Mouse (Mus musculus): Measurements from ENCODE around the gene Shq1. TPM values are rescaled to one million over a fixed set of nuclear protein-coding genes. Genes with fewer than 3 reads are reported as not detected.

Gene Shq1
- polyA plus RNA-seq, 1 experiment from 2014 or later: 15.1 TPM

- Histone ChIP-seq H3K9ac (no peak overlapping the region), H3K36me3 (no peaks in the 10 kb centered on the region), H3K4me1 (peaks cover 7% of the 10 kb centered on the region; the same call in 1 of the 2 replicates), H3K4me3 (replicated peaks) (no peak overlapping the region), H3K4me2 (replicated peaks) (no peak overlapping the region), H3K27ac (replicated peaks) (no peak overlapping the region), H3K27me3 (no peaks in the 10 kb centered on the region), H3K9me3 (replicated peaks) (no peaks in the 10 kb centered on the region)
- WGBS: 15% methylated on average over 2 of the region's 2 CpGs
- ATAC-seq (ENCODE audit: insufficient number of reproducible peaks, low FRiP score, low TSS enrichment, low read depth): no peak
Measured at GRCm38 (mm10) chr6:100622861-100623507, 48.0 kb downstream of the Shq1 start.

GRCm38 (mm10) chr6:100620411-100620810, 50.5 kb downstream of the Shq1 start:
- Histone ChIP-seq H3K27ac (replicated peaks) (no peak overlapping the region), H3K9ac (no peak overlapping the region), H3K27me3 (no peaks in the 10 kb centered on the region), H3K4me2 (replicated peaks) (no peak overlapping the region), H3K36me3 (no peaks in the 10 kb centered on the region), H3K9me3 (replicated peaks) (no peaks in the 10 kb centered on the region), H3K4me1 (peaks cover 7% of the 10 kb centered on the region; the same call in 1 of the 2 replicates), H3K4me3 (replicated peaks) (no peak overlapping the region)
- 76% methylated on average over 3 of the region's 3 CpGs for WGBS
- ATAC-seq (ENCODE audit: insufficient number of reproducible peaks, low FRiP score, low TSS enrichment, low read depth): no peak

GRCm38 (mm10) chr6:100619309-100619708, 51.6 kb downstream of the Shq1 start:
- Histone ChIP-seq H3K4me2 (replicated peaks) (no peak overlapping the region), H3K9me3 (replicated peaks) (no peaks in the 10 kb centered on the region), H3K4me3 (replicated peaks) (no peak overlapping the region), H3K36me3 (no peaks in the 10 kb centered on the region), H3K9ac (no peak overlapping the region), H3K27me3 (no peaks in the 10 kb centered on the region), H3K27ac (replicated peaks) (no peak overlapping the region), H3K4me1 (peaks cover 7% of the 10 kb centered on the region; the same call in 1 of the 2 replicates)
- no peak for ATAC-seq (ENCODE audit: insufficient number of reproducible peaks, low FRiP score, low TSS enrichment, low read depth)
- WGBS: 93% methylated on average over 7 of the region's 7 CpGs

GRCm38 (mm10) chr6:100616133-100616532, 54.8 kb downstream of the Shq1 start:
- no peaks in the 10 kb centered on the region for H3K4me1 ChIP-seq
- H3K9me3 ChIP-seq (replicated peaks): no peaks in the 10 kb centered on the region
- 76% methylated on average over 4 of the region's 4 CpGs for WGBS
- no peak overlapping the region for H3K27ac ChIP-seq (replicated peaks)
- ATAC-seq (ENCODE audit: insufficient number of reproducible peaks, low FRiP score, low TSS enrichment, low read depth): no peak
- H3K27me3 ChIP-seq: no peaks in the 10 kb centered on the region
- no peak overlapping the region for H3K9ac ChIP-seq
- no peak overlapping the region for H3K4me2 ChIP-seq (replicated peaks)
- no peaks in the 10 kb centered on the region for H3K36me3 ChIP-seq
- H3K4me3 ChIP-seq (replicated peaks): no peak overlapping the region

- peaks cover 10% of the 10 kb centered on the region; the same call in 1 of the 2 replicates for H3K4me1 ChIP-seq
- WGBS: 59% methylated on average over 6 of the region's 6 CpGs
- H3K36me3 ChIP-seq: no peaks in the 10 kb centered on the region
- no peak overlapping the region for H3K9ac ChIP-seq
- no peak overlapping the region for H3K4me2 ChIP-seq (replicated peaks)
- no peaks in the 10 kb centered on the region for H3K27me3 ChIP-seq
- H3K27ac ChIP-seq (replicated peaks): no peak overlapping the region
- H3K4me3 ChIP-seq (replicated peaks): no peak overlapping the region
- ATAC-seq (ENCODE audit: insufficient number of reproducible peaks, low FRiP score, low TSS enrichment, low read depth): no peak
- no peaks in the 10 kb centered on the region for H3K9me3 ChIP-seq (replicated peaks)
Measured at GRCm38 (mm10) chr6:100613593-100614267, 57.2 kb downstream of the Shq1 start.

GRCm38 (mm10) chr6:100610897-100611575, 59.9 kb downstream of the Shq1 start:
- 87% methylated on average over 7 of the region's 7 CpGs for WGBS
- no peak overlapping the region for H3K4me2 ChIP-seq (replicated peaks)

GRCm38 (mm10) chr6:100610182-100610581, 60.8 kb downstream of the Shq1 start:
- H3K4me3 ChIP-seq (replicated peaks): no peak overlapping the region

More at GRCm38 (mm10) chr6:100610897-100611575, 59.9 kb downstream of the Shq1 start:
- Histone ChIP-seq H3K4me1 (peaks cover 25% of the 10 kb centered on the region), H3K36me3 (no peaks in the 10 kb centered on the region), H3K27me3 (no peaks in the 10 kb centered on the region), H3K27ac (replicated peaks) (no peak overlapping the region), H3K9ac (no peak overlapping the region), H3K4me3 (replicated peaks) (no peak overlapping the region), H3K9me3 (replicated peaks) (no peaks in the 10 kb centered on the region)
- ATAC-seq (ENCODE audit: insufficient number of reproducible peaks, low FRiP score, low TSS enrichment, low read depth): no peak

GRCm38 (mm10) chr6:100609256-100609655, 61.7 kb downstream of the Shq1 start:
- H3K27ac ChIP-seq (replicated peaks): 0 out of 2 replicates have a peak overlapping the region, but pooled peaks have one; percentile 2
- no peak overlapping the region for H3K4me2 ChIP-seq (replicated peaks)
- no peak overlapping the region for H3K4me3 ChIP-seq (replicated peaks)
- 59% methylated on average over 3 of the region's 3 CpGs for WGBS
- ATAC-seq (ENCODE audit: insufficient number of reproducible peaks, low FRiP score, low TSS enrichment, low read depth): no peak
- no peaks in the 10 kb centered on the region for H3K27me3 ChIP-seq
- no peaks in the 10 kb centered on the region for H3K9me3 ChIP-seq (replicated peaks)
- no peaks in the 10 kb centered on the region for H3K36me3 ChIP-seq
- no peak overlapping the region for H3K9ac ChIP-seq
- peaks cover 25% of the 10 kb centered on the region for H3K4me1 ChIP-seq

More at GRCm38 (mm10) chr6:100610182-100610581, 60.8 kb downstream of the Shq1 start:
- Histone ChIP-seq H3K9ac (no peak overlapping the region), H3K4me1 (peaks cover 25% of the 10 kb centered on the region), H3K36me3 (no peaks in the 10 kb centered on the region), H3K4me2 (replicated peaks) (no peak overlapping the region), H3K27me3 (no peaks in the 10 kb centered on the region), H3K27ac (replicated peaks) (no peak overlapping the region), H3K9me3 (replicated peaks) (no peaks in the 10 kb centered on the region)
- WGBS: 67% methylated on average over 7 of the region's 8 CpGs
- no peak for ATAC-seq (ENCODE audit: insufficient number of reproducible peaks, low FRiP score, low TSS enrichment, low read depth)

GRCm38 (mm10) chr6:100608429-100608828, 62.5 kb downstream of the Shq1 start:
- H3K4me1 ChIP-seq: peaks cover 33% of the 10 kb centered on the region
- no peaks in the 10 kb centered on the region for H3K27me3 ChIP-seq
- WGBS: 93% methylated on average over 3 of the region's 3 CpGs
- no peaks in the 10 kb centered on the region for H3K9me3 ChIP-seq (replicated peaks)
- no peak overlapping the region for H3K4me3 ChIP-seq (replicated peaks)
- no peak overlapping the region for H3K27ac ChIP-seq (replicated peaks)
- H3K4me2 ChIP-seq (replicated peaks): no peak overlapping the region
- ATAC-seq (ENCODE audit: insufficient number of reproducible peaks, low FRiP score, low TSS enrichment, low read depth): no peak
- H3K9ac ChIP-seq: no peak overlapping the region
- no peaks in the 10 kb centered on the region for H3K36me3 ChIP-seq

- Histone ChIP-seq H3K27me3 (no peaks in the 10 kb centered on the region), H3K27ac (replicated peaks) (no peak overlapping the region), H3K36me3 (no peaks in the 10 kb centered on the region), H3K9ac (no peak overlapping the region), H3K4me3 (replicated peaks) (no peak overlapping the region), H3K4me2 (replicated peaks) (no peak overlapping the region), H3K4me1 (peaks cover 39% of the 10 kb centered on the region), H3K9me3 (replicated peaks) (no peaks in the 10 kb centered on the region)
- 66% methylated on average over 4 of the region's 4 CpGs for WGBS
- no peak for ATAC-seq (ENCODE audit: insufficient number of reproducible peaks, low FRiP score, low TSS enrichment, low read depth)
Measured at GRCm38 (mm10) chr6:100606805-100607204, 64.2 kb downstream of the Shq1 start.

- WGBS: 47% methylated on average over 6 of the region's 6 CpGs
- ATAC-seq (ENCODE audit: insufficient number of reproducible peaks, low FRiP score, low TSS enrichment, low read depth): peak; percentile 57; the same call in 1 of the 2 replicates
- H3K9me3 ChIP-seq (replicated peaks): no peaks in the 10 kb centered on the region
- no peaks in the 10 kb centered on the region for H3K27me3 ChIP-seq
- no peaks in the 10 kb centered on the region for H3K36me3 ChIP-seq
- peaks cover 28% of the 10 kb centered on the region for H3K4me1 ChIP-seq
- no peak overlapping the region; the same call in 1 of the 2 replicates for H3K27ac ChIP-seq (replicated peaks)
- no peak overlapping the region for H3K4me3 ChIP-seq (replicated peaks)
- H3K4me2 ChIP-seq (replicated peaks): no peak overlapping the region
- no peak overlapping the region for H3K9ac ChIP-seq
Measured at GRCm38 (mm10) chr6:100603702-100604101, 67.3 kb downstream of the Shq1 start.
